Mouse (Mus musculus) kidney, adult 2 months (tissue): ENCODE measurements around the gene Sema4d.

ENCODE experiments used
- CTCF ChIP-seq: fragments of 200-500 bp; conservative IDR thresholded peaks from 2 replicates; pipeline ENCODE4 v1.5.1; 2011; ENCODE audit warnings: low read depth, mild to moderate bottlenecking, control low read depth, low read length, moderate library complexity, mixed read lengths; ENCODE audit not compliant: insufficient read depth, insufficient read length
- POLR2A ChIP-seq: fragments of 200-500 bp; IDR thresholded peaks from one replicate; pipeline ENCODE4 v1.6.1; 2011; ENCODE audit warnings: low read depth, low read length, control low read depth

GRCm38 (mm10) chr13:51697455-51697854 is 96.1 kb downstream of the Sema4d start:
- no peak for TF ChIP-seq CTCF
- TF ChIP-seq POLR2A = no peak
